Mouse (Mus musculus) c-Kit-negative CD71-positive TER-119-positive erythroid progenitor cells, embryonic 14.5 days (primary cell): ENCODE results near the gene Col20a1.

ENCODE experiments used
- DNase-seq: peaks from one replicate; pipeline ENCODE4 v3.0.0-alpha.2; 2013; ENCODE audit warnings: low read depth, low spot score

The Col20a1 gene

GRCm38 (mm10) chr2:181065827-181066226 is 79.5 kb downstream of the Col20a1 start:
- DNase-seq: no peak
